Mouse (Mus musculus) small intestine, adult 2 months (tissue): ENCODE results near the gene Egfl8.

Experiments used
- CTCF ChIP-seq: fragments of 200-500 bp; IDR thresholded peaks from 2 replicates; pipeline ENCODE4 v1.5.1; 2012; ENCODE audit warnings: low read depth, mild to moderate bottlenecking, control low read depth, inconsistent platforms, low read length, moderate library complexity, mixed read lengths; ENCODE audit not compliant: insufficient replicate concordance, insufficient read length; ENCODE audit errors: extremely low read depth
- POLR2A ChIP-seq: fragments of 200-500 bp; IDR thresholded peaks from 2 replicates; pipeline ENCODE4 v1.6.1; 2012; ENCODE audit warnings: low read depth, mild to moderate bottlenecking, control low read depth, inconsistent platforms, low read length, moderate library complexity

DNA sequence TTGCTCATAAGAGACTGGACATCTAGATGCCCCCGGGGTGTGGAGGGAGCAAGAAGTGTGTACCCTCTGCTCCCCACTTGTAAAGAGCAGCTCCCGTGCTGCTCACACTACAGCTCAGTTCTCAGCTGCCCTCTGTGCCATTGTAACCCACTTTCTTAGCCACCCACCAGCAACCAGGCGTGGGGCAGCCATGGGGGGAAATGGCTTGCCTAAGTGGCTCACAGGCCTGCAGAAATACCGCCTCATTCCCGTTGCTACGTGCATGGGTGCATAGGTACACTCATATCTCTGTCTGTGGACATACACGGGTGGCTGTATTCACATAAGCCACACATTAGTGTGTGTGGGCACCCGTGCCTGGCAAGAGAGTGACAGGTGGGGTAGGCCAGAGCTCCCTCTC, 47.2 kb upstream of the Egfl8 start:
- no peak for TF ChIP-seq CTCF
- TF ChIP-seq POLR2A = no peak
